Mouse (Mus musculus) small intestine, adult 2 months (tissue): ENCODE data around the gene Ap2a2. TPM values are rescaled to one million over a fixed set of nuclear protein-coding genes. Genes with fewer than 3 reads are reported as not detected.

ENCODE experiments used
- H3K27ac ChIP-seq: fragments of 200-500 bp; 2 replicates; pipeline ENCODE4 v1.5.1; 2012; ENCODE audit warnings: low read depth, low read length, control low read depth, inconsistent platforms; ENCODE audit not compliant: insufficient read depth
- H3K27me3 ChIP-seq: fragments of 200-500 bp; 2 replicates; pipeline ENCODE4 v1.6.1; 2012; ENCODE audit warnings: mild to moderate bottlenecking, moderate library complexity, low read length, inconsistent platforms; ENCODE audit not compliant: control insufficient read depth, insufficient read depth
- H3K36me3 ChIP-seq: fragments of 200-500 bp; 2 replicates; pipeline ENCODE4 v1.6.1; 2012; ENCODE audit warnings: mild to moderate bottlenecking, low read length, control low read depth, inconsistent platforms; ENCODE audit not compliant: control insufficient read depth, insufficient read depth
- H3K4me1 ChIP-seq: fragments of 200-500 bp; 2 replicates; pipeline ENCODE4 v1.6.1; 2012; ENCODE audit warnings: low read length, inconsistent platforms, mixed read lengths; ENCODE audit not compliant: control insufficient read depth, insufficient read depth, insufficient read length
- H3K4me3 ChIP-seq: fragments of 200-500 bp; 2 replicates; pipeline ENCODE4 v1.5.1; 2012; ENCODE audit warnings: low read depth, mild to moderate bottlenecking, control low read depth, inconsistent platforms, low read length, moderate library complexity
- CTCF ChIP-seq: fragments of 200-500 bp; IDR thresholded peaks from 2 replicates; pipeline ENCODE4 v1.5.1; 2012; ENCODE audit warnings: low read depth, mild to moderate bottlenecking, control low read depth, inconsistent platforms, low read length, moderate library complexity, mixed read lengths; ENCODE audit not compliant: insufficient replicate concordance, insufficient read length; ENCODE audit errors: extremely low read depth
- POLR2A ChIP-seq: fragments of 200-500 bp; IDR thresholded peaks from 2 replicates; pipeline ENCODE4 v1.6.1; 2012; ENCODE audit warnings: low read depth, mild to moderate bottlenecking, control low read depth, inconsistent platforms, low read length, moderate library complexity
- WGBS: fragments of 180-500 bp; shearing (Covaris S2); methylation state at CpG from one replicate; pipeline ENCODE4 v1.1.7; 2018; 5-methylcytosine and 5-hydroxymethylcytosine counted together
- polyA plus RNA-seq: library from polyadenylated mRNA; depleted of rRNA; stranded (reverse); fragments of >200 nt; gene quantifications from 2 replicates; pipeline ENCODE4 v1.2.3, GENCODE M21; 2012

Gene Ap2a2
- polyA plus RNA-seq, 1 experiment = 109 TPM

DNA sequence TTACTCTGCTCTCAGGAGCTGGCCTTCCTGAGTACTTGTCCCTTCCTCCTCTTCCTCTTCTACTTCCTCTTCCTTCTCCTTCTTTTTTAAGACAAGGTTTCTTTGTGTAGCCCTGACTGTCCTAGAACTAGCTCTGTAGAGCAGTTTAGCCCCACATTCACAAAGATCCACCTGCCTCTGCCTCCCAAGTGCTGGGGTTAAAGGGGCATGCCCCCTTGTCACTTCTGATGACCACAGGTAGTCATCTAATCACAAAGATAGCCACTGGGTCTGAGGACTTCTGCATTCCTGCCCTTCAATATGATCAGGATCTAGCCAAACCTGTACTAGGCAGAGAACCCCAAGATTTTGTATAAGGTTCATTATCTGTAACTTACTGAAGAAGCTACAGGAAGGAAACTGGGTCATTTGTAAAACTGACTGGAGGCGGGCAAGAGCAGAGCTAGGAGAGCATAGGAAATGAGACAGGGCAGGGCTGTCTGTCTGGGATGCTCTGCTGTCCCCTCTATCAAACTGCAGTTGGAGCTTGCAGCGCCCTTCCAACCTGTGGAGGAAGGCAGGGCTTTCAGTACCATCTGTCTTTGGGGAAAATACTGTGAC, 2.1 kb upstream of the Ap2a2 start:
- Histone ChIP-seq H3K36me3 (no peaks in the 10 kb centered on the region), H3K27ac (no peak overlapping the region), H3K4me3 (no peak overlapping the region), H3K27me3 (no peaks in the 10 kb centered on the region), H3K4me1 (peaks cover 10% of the 10 kb centered on the region; the same call in 1 of the 2 replicates)
- 85% methylated on average over 2 of the region's 2 CpGs for WGBS
- TF ChIP-seq POLR2A (no peak), CTCF (no peak)

DNA sequence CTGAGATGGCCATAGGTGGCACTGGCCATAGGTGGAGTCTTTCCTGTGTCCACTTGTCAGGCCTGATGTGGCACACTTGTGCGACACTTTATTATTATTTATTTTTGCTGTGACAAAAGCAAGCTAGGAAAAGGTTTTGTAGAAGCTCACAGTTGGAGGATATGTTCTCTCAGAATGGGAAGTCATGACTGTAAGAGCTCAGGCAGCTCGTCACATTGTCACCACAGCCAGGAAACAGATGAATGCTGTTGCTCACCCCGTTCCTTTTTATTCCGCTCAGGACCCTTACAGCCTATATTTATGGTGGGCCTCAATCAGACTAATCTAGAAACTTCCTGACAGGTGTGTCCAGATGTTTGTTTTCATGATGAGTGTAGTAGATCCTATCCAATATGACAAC, 1.5 kb upstream of the Ap2a2 start:
- no peak overlapping the region for H3K27ac ChIP-seq
- no peaks in the 10 kb centered on the region; the same call in 1 of the 2 replicates for H3K36me3 ChIP-seq
- WGBS = 78% methylated on average over 4 of the region's 4 CpGs
- peaks cover 10% of the 10 kb centered on the region; the same call in 1 of the 2 replicates for H3K4me1 ChIP-seq
- no peak for TF ChIP-seq POLR2A
- H3K27me3 ChIP-seq = no peaks in the 10 kb centered on the region
- H3K4me3 ChIP-seq = no peak overlapping the region

DNA sequence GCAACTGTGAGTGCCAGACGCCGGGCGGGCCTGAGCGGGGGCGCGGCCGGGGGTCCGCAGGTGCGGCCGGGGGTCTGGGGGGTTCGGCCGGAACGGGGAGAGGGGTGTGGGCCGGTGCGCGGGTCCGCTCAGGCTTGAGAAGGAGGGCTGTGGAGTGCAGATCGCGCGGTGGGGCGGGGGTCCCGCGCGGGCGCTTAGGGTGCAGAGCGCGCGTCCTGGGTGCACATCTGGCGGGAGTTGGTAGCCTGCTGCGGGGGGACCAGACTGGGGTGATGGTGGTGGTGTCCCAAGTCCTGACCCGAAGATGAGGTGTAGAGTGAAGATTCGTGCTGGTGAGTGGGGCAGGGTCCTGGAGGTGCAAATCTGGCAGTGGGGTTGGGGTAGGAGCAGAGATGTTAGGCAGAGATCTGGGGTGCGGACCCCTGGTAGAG, 463 bp downstream of the Ap2a2 start:
- H3K4me1 ChIP-seq = peaks cover 10% of the 10 kb centered on the region; the same call in 1 of the 2 replicates
- H3K27ac ChIP-seq = peak overlapping the region; percentile 73
- H3K4me3 ChIP-seq = peak overlapping the region; percentile 82
- no peaks in the 10 kb centered on the region for H3K27me3 ChIP-seq
- H3K36me3 ChIP-seq = no peaks in the 10 kb centered on the region; the same call in 1 of the 2 replicates
- TF ChIP-seq CTCF (no peak), POLR2A (no peak)
- 1% methylated on average over 33 of the region's 33 CpGs for WGBS

DNA sequence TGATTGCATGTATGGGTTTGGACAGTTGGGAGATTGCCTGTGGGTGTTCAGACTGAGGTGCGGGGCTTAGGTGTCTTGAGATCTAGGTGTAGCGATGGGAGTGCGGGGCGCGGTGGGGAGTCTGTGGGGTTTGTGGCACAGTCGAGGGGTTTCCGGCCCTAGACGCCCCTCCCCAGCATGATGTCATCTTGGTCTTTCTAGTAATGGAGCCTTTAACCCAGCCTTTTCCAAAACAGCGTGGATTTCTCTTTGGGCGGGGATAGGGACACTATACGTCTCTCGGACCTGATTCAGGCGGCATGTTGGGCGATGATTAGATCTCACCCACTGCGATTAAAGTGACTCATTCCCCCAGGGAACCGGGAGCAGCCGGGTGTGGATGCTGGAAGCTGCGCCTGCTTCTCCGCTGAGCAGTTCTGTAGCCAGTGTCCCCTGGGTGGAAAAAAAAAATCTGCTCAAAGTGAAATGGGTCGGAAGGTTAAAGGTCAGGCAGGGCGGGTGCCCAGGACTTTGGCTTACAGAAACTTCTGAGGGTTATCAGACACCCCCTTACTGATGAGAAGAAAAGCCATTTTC, 967 bp downstream of the Ap2a2 start:
- H3K27ac ChIP-seq = peak overlapping the region; percentile 73
- WGBS = 2% methylated on average over 21 of the region's 21 CpGs
- no peak for TF ChIP-seq POLR2A
- TF ChIP-seq CTCF = no peak
- no peaks in the 10 kb centered on the region; the same call in 1 of the 2 replicates for H3K36me3 ChIP-seq
- H3K4me3 ChIP-seq = peak overlapping the region; percentile 82
- H3K4me1 ChIP-seq = peaks cover 10% of the 10 kb centered on the region; the same call in 1 of the 2 replicates
- H3K27me3 ChIP-seq = no peaks in the 10 kb centered on the region

DNA sequence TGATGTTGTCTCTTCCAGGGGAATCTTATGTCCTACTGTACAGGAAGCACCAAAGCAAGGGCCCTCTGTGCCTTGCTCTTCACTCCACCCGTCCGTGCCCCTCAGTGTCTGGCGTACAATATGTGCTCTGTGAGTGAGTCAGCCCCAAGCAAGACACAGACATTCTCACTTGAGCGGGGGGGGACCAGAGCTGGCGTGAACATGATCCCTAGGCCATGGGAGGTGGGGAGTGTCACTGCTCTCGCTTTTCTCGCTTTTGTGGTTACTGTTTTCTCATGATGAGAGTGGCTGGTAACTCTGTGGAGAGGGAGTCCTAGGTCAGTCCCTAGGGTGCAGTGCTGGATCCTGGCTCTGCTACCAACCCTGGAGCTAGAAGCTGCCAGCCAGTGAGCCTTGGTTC, 2.6 kb downstream of the Ap2a2 start:
- no peaks in the 10 kb centered on the region; the same call in 1 of the 2 replicates for H3K36me3 ChIP-seq
- 86% methylated on average over 7 of the region's 7 CpGs for WGBS
- no peak overlapping the region for H3K4me3 ChIP-seq
- no peak overlapping the region for H3K27ac ChIP-seq
- H3K4me1 ChIP-seq = peaks cover 15% of the 10 kb centered on the region; the same call in 1 of the 2 replicates
- H3K27me3 ChIP-seq = no peaks in the 10 kb centered on the region
- TF ChIP-seq POLR2A (no peak), CTCF (no peak)

DNA sequence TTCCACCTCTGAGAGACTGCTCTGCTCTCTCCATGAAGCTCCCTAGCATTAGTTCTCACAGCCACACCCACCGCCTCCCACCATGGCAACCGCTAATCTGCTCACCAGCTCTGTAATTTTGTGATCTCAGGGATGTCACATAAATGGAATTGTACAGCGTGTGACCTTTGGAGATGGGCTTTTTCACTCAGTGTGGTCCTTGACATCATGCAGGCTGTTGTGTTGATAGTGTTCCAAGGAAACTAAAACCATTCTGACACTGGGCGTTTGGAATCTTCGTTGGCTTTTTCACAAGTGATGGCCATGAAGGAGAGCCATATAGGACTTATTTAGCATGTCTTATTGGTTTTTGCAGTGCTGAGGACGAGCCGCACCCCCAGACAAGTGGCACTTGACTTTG, 4.6 kb downstream of the Ap2a2 start:
- TF ChIP-seq CTCF (no peak), POLR2A (no peak)
- Histone ChIP-seq H3K27me3 (no peaks in the 10 kb centered on the region), H3K27ac (no peak overlapping the region), H3K4me3 (no peak overlapping the region), H3K4me1 (peaks cover 16% of the 10 kb centered on the region; the same call in 1 of the 2 replicates), H3K36me3 (no peaks in the 10 kb centered on the region; the same call in 1 of the 2 replicates)
- 81% methylated on average over 7 of the region's 7 CpGs for WGBS

DNA sequence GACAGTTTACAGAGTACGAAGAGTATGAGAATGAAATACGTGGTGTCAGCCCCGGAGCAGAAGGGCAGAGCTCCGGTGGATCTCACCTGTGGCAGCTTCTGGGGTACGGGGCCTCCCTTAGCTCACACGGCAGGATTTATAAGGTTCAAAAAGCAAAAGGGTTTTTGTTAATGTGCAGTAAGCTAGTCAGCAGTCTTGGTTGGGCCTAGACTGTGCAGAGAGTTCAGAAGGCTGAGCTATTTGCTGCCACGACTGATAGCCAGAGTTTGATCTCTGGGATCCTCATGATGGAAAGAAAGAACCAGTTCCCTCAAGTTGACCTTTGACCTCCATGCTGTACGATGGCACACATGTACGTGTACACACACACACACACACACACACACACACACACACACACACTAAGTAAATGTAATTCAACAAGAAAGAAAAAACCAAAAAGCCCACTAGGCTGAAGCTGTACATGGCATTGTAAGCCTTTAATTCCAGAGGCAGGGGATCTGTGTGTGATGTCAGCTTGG, 7.4 kb downstream of the Ap2a2 start:
- H3K36me3 ChIP-seq = peaks cover 1% of the 10 kb centered on the region; the same call in 1 of the 2 replicates
- H3K4me3 ChIP-seq = no peak overlapping the region
- no peak for TF ChIP-seq POLR2A
- no peak for TF ChIP-seq CTCF
- H3K4me1 ChIP-seq = peaks cover 15% of the 10 kb centered on the region; the same call in 1 of the 2 replicates
- 57% methylated on average over 9 of the region's 9 CpGs for whole genome bisulfite sequencing
- 0 out of 2 replicates have a peak overlapping the region, but pooled peaks have one; percentile 13 for H3K27ac ChIP-seq
- no peaks in the 10 kb centered on the region for H3K27me3 ChIP-seq
